Mouse (Mus musculus) stomach, embryonic 16.5 days (tissue): ENCODE data around the gene Zfp385c. TPM values are rescaled to one million over a fixed set of nuclear protein-coding genes. Genes with fewer than 3 reads are reported as not detected.

Experiments used
- ATAC-seq: fragments of 200-750 bp; cut with Nextera tagmentation; 2 replicates; pipeline ENCODE4 v1.8.0; 2017; ENCODE audit warnings: moderate number of reproducible peaks, moderate TSS enrichment; ENCODE audit not compliant: insufficient read depth, low FRiP score
- H3K27ac ChIP-seq: fragments of 300-500 bp; sonication (generic); 2 replicates; pipeline ENCODE4 v1.5.1; 2014; ENCODE audit warnings: low read length
- H3K27me3 ChIP-seq: fragments of 300-500 bp; sonication (generic); 2 replicates; pipeline ENCODE4 v1.6.1; 2014; ENCODE audit warnings: low read length, control low read depth, mixed read lengths; ENCODE audit not compliant: control insufficient read depth, insufficient read depth
- H3K36me3 ChIP-seq: fragments of 300-500 bp; sonication (generic); 2 replicates; pipeline ENCODE4 v1.6.1; 2014; ENCODE audit warnings: low read length; ENCODE audit not compliant: control insufficient read depth, insufficient read depth
- H3K4me1 ChIP-seq: fragments of 300-500 bp; sonication (generic); 2 replicates; pipeline ENCODE4 v1.6.1; 2014; ENCODE audit warnings: low read length, control low read depth, mixed read lengths; ENCODE audit not compliant: control insufficient read depth, insufficient read depth
- H3K4me2 ChIP-seq: fragments of 300-500 bp; sonication (generic); 2 replicates; pipeline ENCODE4 v1.6.1; 2014; ENCODE audit warnings: low read depth, low read length, mixed read lengths
- H3K4me3 ChIP-seq: fragments of 300-500 bp; sonication (generic); replicated peaks from 2 replicates; pipeline ENCODE4 v1.5.1; 2014; ENCODE audit warnings: mild to moderate bottlenecking, low read length
- H3K9ac ChIP-seq: fragments of 300-500 bp; sonication (generic); 2 replicates; pipeline ENCODE4 v1.6.1; 2014; ENCODE audit warnings: low read length
- H3K9me3 ChIP-seq: fragments of 300-500 bp; sonication (generic); replicated peaks from 2 replicates; pipeline ENCODE4 v1.6.1; 2016; ENCODE audit warnings: low read length, control low read depth; ENCODE audit not compliant: control insufficient read depth
- WGBS: fragments of 180-500 bp; shearing (Covaris S2); extraction: QIAGEN DNeasy Blood & Tissue Kit; methylation state at CpG from one replicate; pipeline ENCODE4 v1.1.7; 2014; 5-methylcytosine and 5-hydroxymethylcytosine counted together
- polyA plus RNA-seq: library from polyadenylated mRNA; unstranded; fragments of >200 nt; fragmentation: Nextera tagmentation; extraction: Ambion mirVana; gene quantifications from 2 replicates; pipeline ENCODE4 v1.2.1, GENCODE M21; 2015

The Zfp385c gene
- polyA plus RNA-seq, 1 experiment from 2014 or later: 0.27 TPM

DNA sequence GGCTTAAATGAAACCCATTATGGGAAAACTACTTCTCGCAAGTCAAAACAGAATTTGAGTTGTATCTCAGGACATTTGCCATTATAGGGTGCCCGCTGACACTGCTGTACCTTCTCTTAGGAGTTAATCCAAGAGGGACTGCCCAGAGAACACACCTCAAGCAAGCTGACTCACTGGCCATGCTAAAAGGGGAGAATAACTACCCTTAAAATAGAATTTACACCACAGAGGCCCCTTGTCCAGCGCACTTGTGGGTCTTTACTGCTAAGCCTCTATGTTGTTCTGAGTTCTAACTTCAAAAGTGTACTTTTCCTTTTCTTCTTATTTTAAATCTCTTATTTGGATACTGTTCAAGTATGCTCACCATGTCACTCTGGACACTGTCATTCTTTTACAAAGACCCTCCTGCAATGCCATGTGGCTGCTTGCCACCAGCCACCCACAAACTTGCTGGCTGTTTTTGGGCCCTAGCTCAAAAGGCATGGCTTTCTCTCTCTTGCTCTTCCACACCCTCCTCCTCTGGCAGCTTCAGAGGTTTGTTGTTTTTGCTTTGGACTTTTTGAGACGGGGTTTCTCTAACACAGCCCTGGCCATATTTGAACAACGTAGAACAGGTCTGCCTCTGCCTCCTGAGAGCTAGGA, 82.8 kb downstream of the Zfp385c start:
- H3K9ac ChIP-seq: no peak overlapping the region
- 72% methylated on average over 5 of the region's 5 CpGs for WGBS
- no peaks in the 10 kb centered on the region for H3K9me3 ChIP-seq
- no peaks in the 10 kb centered on the region for H3K36me3 ChIP-seq
- H3K4me2 ChIP-seq: no peak overlapping the region
- H3K4me1 ChIP-seq: peaks cover 6% of the 10 kb centered on the region; the same call in 1 of the 2 replicates
- no peak for ATAC-seq
- no peaks in the 10 kb centered on the region for H3K27me3 ChIP-seq
- no peak overlapping the region for H3K4me3 ChIP-seq
- no peak overlapping the region for H3K27ac ChIP-seq

DNA sequence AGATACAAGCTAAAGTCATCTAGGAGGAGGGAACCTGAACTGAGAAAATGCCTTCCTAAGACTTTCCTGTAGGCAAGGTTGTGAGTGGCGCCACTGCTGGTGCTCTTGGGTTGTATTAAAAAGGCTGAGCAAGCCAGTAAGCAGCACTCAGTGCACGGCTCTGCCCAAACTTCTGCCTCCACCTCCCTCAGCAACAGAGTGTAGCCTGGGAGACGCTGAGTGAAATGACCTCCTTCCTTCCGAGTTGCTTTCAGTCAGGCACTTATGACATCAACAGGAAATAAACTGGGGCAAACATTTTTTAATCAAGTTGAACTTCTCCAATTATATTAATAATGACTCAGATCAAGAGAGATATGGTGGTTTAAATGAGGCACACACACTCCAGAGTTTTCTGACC, 83.5 kb downstream of the Zfp385c start:
- H3K4me1 ChIP-seq: peaks cover 6% of the 10 kb centered on the region; the same call in 1 of the 2 replicates
- no peaks in the 10 kb centered on the region for H3K36me3 ChIP-seq
- no peak overlapping the region for H3K4me2 ChIP-seq
- ATAC-seq: no peak
- H3K4me3 ChIP-seq: no peak overlapping the region
- WGBS: 62% methylated on average over 4 of the region's 4 CpGs
- no peak overlapping the region for H3K9ac ChIP-seq
- no peak overlapping the region for H3K27ac ChIP-seq
- H3K27me3 ChIP-seq: no peaks in the 10 kb centered on the region
- no peaks in the 10 kb centered on the region for H3K9me3 ChIP-seq

DNA sequence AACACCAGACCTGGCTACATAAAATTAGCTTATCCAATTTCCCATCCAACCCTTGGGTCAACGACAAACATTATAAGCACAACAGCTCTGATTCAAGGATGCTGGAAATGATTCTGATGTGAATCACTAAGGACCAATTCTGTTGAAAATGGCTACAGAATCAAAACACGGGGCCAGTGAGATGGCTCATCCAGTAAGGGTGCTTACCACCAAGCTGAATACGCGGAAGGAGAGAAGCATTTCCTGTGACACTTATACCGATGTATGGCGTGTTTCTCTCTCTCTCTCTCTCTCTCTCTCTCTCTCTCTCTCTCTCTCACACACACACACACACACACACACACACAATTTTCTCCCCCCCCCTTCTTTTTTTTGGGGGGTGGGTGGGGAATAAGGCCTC, 85.1 kb downstream of the Zfp385c start:
- 85% methylated on average over 6 of the region's 6 CpGs for WGBS
- Histone ChIP-seq H3K9ac (no peak overlapping the region), H3K36me3 (no peaks in the 10 kb centered on the region), H3K4me3 (no peak overlapping the region), H3K27me3 (no peaks in the 10 kb centered on the region), H3K27ac (no peak overlapping the region), H3K4me1 (peaks cover 6% of the 10 kb centered on the region; the same call in 1 of the 2 replicates), H3K9me3 (no peaks in the 10 kb centered on the region), H3K4me2 (no peak overlapping the region)
- ATAC-seq: no peak

- no peak overlapping the region for H3K4me3 ChIP-seq
- no peak overlapping the region for H3K4me2 ChIP-seq
- no peaks in the 10 kb centered on the region for H3K36me3 ChIP-seq
- H3K27me3 ChIP-seq: no peaks in the 10 kb centered on the region
- H3K27ac ChIP-seq: no peak overlapping the region
- H3K4me1 ChIP-seq: peaks cover 5% of the 10 kb centered on the region; the same call in 1 of the 2 replicates
- H3K9me3 ChIP-seq: no peaks in the 10 kb centered on the region
- ATAC-seq: no peak
- no peak overlapping the region; the same call in 1 of the 2 replicates for H3K9ac ChIP-seq
- 86% methylated on average over 10 of the region's 10 CpGs for WGBS
Observed at GRCm38 (mm10) chr11:100605451-100605850, 86.8 kb downstream of the Zfp385c start.

- no peak overlapping the region for H3K9ac ChIP-seq
- no peaks in the 10 kb centered on the region for H3K4me1 ChIP-seq
- 72% methylated on average over 4 of the region's 4 CpGs for WGBS
- H3K9me3 ChIP-seq: no peaks in the 10 kb centered on the region
- H3K27ac ChIP-seq: no peak overlapping the region
- H3K4me3 ChIP-seq: no peak overlapping the region
- no peaks in the 10 kb centered on the region for H3K27me3 ChIP-seq
- H3K4me2 ChIP-seq: no peak overlapping the region
- ATAC-seq: no peak
- H3K36me3 ChIP-seq: no peaks in the 10 kb centered on the region
Observed at GRCm38 (mm10) chr11:100604321-100605005, 87.8 kb downstream of the Zfp385c start.

GRCm38 (mm10) chr11:100603813-100604212, 88.4 kb downstream of the Zfp385c start:
- no peak overlapping the region; the same call in 1 of the 2 replicates for H3K27ac ChIP-seq
- peaks cover 2% of the 10 kb centered on the region; the same call in 1 of the 2 replicates for H3K36me3 ChIP-seq
- 75% methylated on average over 8 of the region's 8 CpGs for WGBS

GRCm38 (mm10) chr11:100603155-100603554, 89.1 kb downstream of the Zfp385c start:
- H3K27me3 ChIP-seq: no peaks in the 10 kb centered on the region
- no peak overlapping the region for H3K9ac ChIP-seq
- no peak for ATAC-seq
- 87% methylated on average over 9 of the region's 9 CpGs for WGBS
- H3K36me3 ChIP-seq: peaks cover 2% of the 10 kb centered on the region; the same call in 1 of the 2 replicates
- no peak overlapping the region for H3K27ac ChIP-seq
- H3K9me3 ChIP-seq: no peaks in the 10 kb centered on the region
- no peak overlapping the region for H3K4me2 ChIP-seq
- no peak overlapping the region for H3K4me3 ChIP-seq
- H3K4me1 ChIP-seq: no peaks in the 10 kb centered on the region

More at GRCm38 (mm10) chr11:100603813-100604212, 88.4 kb downstream of the Zfp385c start:
- Histone ChIP-seq H3K27me3 (no peaks in the 10 kb centered on the region), H3K4me3 (no peak overlapping the region), H3K4me2 (no peak overlapping the region), H3K4me1 (no peaks in the 10 kb centered on the region), H3K9ac (no peak overlapping the region), H3K9me3 (no peaks in the 10 kb centered on the region)
- no peak for ATAC-seq

DNA sequence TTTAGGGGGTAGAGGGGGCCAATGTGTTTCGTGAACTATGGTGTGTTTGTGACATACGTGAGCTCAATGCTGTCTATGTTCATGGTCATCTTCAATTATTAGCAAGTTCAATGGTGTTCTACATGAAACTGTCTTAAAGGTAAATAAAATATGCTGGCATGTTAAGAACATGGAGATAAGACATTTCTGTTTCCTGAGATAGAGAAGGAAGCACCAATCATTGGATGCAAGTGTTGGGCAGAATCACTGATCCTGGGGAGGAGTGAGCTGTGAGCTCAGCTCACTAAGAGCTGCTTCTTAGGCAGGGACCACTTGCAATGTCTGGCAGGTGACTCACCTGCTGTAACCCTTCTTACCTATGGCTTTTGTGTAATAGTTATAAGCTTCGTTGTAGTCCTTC, 90.9 kb downstream of the Zfp385c start:
- ATAC-seq: no peak

DNA sequence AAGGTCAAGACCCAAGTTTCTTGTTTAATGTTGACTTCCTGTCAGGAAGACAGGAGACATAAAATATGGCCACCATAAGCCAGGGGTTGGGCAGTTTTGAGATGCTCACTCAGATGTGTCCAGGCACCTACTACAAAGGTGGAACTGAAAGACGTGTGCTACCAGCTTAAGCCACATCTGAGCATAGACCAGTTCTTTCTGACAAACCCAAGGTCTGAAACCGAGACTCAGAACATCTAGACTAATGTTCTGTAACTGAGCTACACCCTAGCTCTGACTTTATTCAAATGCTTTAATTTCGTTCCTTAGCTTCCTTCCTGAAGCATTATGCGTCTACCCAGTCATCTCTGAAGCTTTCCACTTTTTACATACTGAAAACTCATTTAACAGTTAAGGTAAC, 94.2 kb downstream of the Zfp385c start:
- H3K36me3 ChIP-seq: peaks cover 15% of the 10 kb centered on the region
- WGBS: 74% methylated on average over 4 of the region's 4 CpGs
- ATAC-seq: no peak

More for the DNA sequence above, 90.9 kb downstream of the Zfp385c start:
- Histone ChIP-seq H3K27ac (no peak overlapping the region), H3K9me3 (no peaks in the 10 kb centered on the region), H3K9ac (no peak overlapping the region), H3K4me3 (no peak overlapping the region), H3K36me3 (peaks cover 12% of the 10 kb centered on the region), H3K4me2 (no peak overlapping the region), H3K4me1 (no peaks in the 10 kb centered on the region), H3K27me3 (no peaks in the 10 kb centered on the region)
- WGBS: 95% methylated on average over 3 of the region's 3 CpGs

More for the DNA sequence above, 94.2 kb downstream of the Zfp385c start:
- no peak overlapping the region for H3K27ac ChIP-seq
- no peak overlapping the region for H3K4me3 ChIP-seq
- H3K4me1 ChIP-seq: no peaks in the 10 kb centered on the region
- no peaks in the 10 kb centered on the region for H3K9me3 ChIP-seq
- no peaks in the 10 kb centered on the region for H3K27me3 ChIP-seq
- no peak overlapping the region for H3K4me2 ChIP-seq
- H3K9ac ChIP-seq: no peak overlapping the region
